Mouse (Mus musculus) lung, adult 2 months (tissue): ENCODE results near the gene Thumpd3.

Source experiments
- CTCF ChIP-seq: fragments of 200-500 bp; IDR thresholded peaks from 2 replicates; pipeline ENCODE4 v1.5.1; 2011; ENCODE audit warnings: mild to moderate bottlenecking, low read length, control low read depth; ENCODE audit not compliant: insufficient read depth
- POLR2A ChIP-seq: fragments of 200-500 bp; IDR thresholded peaks from 2 replicates; pipeline ENCODE4 v1.6.1; 2011; ENCODE audit warnings: low read depth, mild to moderate bottlenecking, control low read depth, low read length, borderline replicate concordance; ENCODE audit errors: extremely low read depth

DNA sequence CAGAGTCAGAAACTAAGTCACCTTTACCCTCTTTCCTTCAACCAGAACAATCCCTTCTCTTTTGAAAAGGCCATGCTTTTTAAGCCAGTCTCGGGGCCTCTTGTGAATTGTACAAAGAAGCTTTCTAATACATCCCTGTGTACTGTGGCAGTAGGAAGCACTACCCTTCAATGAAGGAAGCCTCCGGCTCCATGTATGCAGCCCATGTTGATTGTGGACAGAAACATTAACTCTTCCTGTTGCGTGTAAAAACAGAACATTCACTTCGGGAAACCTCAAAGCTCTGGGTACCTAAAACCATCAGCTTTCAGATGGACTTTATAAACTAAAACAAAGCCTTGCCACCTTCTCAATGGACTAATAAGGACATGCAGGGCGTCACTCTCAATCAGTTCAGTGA lies 20.3 kb upstream of the Thumpd3 start:
- no peak for TF ChIP-seq CTCF
- TF ChIP-seq POLR2A, result no peak
